Mouse (Mus musculus) spleen, adult 12 weeks (tissue): ENCODE measurements around the gene Gpc6.

Source experiments
- DNase-seq: peaks from one replicate; pipeline ENCODE4 v3.0.0; 2022; ENCODE audit warnings: low spot score

Gene Gpc6

GRCm38 (mm10) chr14:117061527-117061926 is 136.4 kb downstream of the Gpc6 start:
- DNase-seq, result no peak

DNA sequence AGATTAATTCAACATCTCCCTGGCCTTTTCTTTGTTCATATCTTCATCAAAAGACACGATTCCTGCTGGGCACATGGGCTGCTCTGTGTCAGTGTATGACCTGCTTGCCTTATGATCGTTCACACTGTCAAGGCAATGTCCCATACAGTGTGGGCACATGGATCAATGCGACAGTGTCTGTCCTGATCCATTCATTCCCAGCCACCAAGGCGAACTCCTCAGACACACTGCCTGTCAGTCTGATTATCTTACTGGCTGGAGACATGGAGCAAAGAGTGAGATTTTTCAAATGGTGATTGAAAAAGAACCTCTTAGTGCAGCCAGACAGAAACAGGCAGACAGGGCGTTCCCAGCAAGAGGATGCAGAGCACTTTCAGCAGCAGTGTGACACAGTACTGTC is 143.1 kb downstream of the Gpc6 start:
- DNase-seq, result no peak

DNA sequence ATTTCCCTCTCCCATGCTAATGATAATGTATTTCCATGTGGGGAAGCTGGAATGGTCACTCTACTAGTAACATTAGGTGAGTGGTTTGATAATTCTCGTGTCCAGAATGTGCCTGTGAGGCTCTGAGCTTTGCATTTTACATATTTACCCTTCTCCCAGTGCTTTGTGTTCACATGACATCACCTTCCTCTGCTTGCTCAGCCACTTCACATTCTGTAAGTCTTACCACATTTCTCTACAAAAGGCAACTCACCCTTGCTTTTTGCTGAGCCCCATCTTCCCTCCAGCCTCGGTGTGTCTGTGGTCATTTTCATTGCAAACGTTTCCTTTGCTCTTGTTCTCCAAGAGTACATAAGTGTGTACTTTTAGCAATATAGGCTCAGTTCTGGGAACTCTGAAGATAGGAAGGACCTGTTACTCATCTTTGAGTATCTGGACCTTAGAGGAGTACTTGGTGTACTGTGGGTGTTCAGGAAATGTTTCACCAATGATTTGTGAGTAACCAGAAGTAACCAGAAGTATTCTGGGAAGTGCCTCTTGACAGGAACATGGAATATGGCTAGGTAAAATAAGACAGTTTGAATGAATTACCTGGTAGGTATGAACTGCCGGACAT is 145.5 kb downstream of the Gpc6 start:
- DNase-seq, result no peak

DNA sequence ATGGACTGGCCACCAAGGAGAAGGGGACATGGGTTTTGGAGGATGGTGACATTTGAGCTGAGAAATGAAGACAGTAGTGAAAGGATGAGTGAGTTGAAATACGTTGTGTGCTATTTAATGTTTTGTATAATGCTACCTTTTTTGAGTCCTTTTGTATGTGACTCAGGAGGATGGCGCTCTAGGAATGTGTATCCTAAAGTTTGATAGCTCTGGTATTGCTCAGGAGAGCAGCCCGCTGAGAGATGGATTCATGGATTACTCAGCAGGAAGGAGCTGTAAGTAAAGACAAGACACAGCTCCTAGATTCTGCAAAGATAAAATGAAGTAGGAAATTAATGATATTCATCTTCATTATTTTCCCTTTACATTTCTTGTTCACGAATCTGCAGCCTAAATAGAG is 168.5 kb downstream of the Gpc6 start:
- DNase-seq, result no peak

GRCm38 (mm10) chr14:117106900-117107299 is 181.8 kb downstream of the Gpc6 start:
- DNase-seq, result no peak

- no peak for DNase-seq
These were observed 188.0 kb downstream of the Gpc6 start for GRCm38 (mm10) chr14:117113153-117113552.

- DNase-seq, result no peak
These were observed 196.9 kb downstream of the Gpc6 start for GRCm38 (mm10) chr14:117122036-117122435.

- no peak for DNase-seq
These were observed 205.2 kb downstream of the Gpc6 start for GRCm38 (mm10) chr14:117130334-117130733.

DNA sequence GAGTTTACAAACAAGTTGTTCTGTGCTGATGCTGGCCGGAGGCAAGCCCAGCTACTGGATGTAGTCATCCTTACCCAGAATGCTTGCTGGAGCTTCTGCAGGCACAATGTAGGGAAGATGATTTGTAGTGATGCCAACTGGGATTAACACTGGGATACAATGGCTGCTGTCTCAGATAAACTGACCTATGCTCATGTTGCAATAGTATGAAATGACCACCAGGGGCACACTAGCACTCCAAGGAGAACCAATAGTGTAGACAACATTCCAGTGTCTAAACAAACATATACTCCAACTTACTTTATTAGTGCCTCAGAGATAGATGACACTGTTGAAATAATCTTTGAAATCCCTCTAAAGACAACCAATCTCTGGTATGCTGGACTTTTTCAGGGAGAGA is 206.2 kb downstream of the Gpc6 start:
- no peak for DNase-seq

- no peak for DNase-seq
These were observed 216.1 kb downstream of the Gpc6 start for GRCm38 (mm10) chr14:117141077-117141848.

GRCm38 (mm10) chr14:117146089-117146488 is 221.0 kb downstream of the Gpc6 start:
- no peak for DNase-seq

DNA sequence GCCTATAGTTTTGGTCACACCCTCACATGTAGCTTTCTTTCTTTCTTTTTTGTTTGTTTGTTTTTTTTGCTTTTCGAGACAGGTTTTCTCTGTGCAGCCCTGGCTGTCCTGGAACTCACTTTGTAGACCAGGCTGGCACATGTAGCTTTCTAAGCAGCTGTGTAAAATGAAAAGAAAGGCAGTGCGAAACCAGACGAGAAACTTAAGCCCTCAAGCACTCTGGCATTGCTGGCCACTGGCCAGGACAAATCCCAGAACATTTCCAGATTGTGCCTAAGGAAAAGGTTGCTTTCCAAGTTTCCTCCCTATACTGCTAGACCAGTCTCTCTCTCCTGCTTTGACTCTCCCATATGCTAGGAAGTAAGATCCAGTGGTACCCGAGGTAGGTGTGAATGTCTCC is 221.6 kb downstream of the Gpc6 start:
- DNase-seq, result no peak

- DNase-seq, result no peak
These were observed 226.5 kb downstream of the Gpc6 start for GRCm38 (mm10) chr14:117151621-117152020.

- no peak for DNase-seq
These were observed 230.9 kb downstream of the Gpc6 start for GRCm38 (mm10) chr14:117155884-117156465.

DNA sequence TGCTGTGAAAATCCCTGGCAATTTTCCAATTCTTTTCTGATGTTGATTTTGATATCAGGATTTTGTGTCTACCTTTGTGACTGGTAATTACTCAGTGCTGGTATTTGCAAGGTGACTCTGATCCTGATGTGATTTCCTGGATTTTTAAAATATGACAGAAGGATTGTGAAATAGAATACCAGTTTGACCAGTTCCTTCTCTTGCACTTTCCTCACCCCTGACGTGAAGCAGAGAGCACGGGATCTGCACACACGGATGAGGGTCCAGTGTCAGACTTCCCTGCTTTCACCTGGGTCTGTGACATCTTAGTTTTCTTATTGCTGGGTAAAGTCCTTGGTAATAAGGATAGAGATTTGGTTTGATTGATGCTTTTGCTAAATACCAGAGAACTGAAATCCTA is 232.3 kb downstream of the Gpc6 start:
- DNase-seq, result no peak

DNA sequence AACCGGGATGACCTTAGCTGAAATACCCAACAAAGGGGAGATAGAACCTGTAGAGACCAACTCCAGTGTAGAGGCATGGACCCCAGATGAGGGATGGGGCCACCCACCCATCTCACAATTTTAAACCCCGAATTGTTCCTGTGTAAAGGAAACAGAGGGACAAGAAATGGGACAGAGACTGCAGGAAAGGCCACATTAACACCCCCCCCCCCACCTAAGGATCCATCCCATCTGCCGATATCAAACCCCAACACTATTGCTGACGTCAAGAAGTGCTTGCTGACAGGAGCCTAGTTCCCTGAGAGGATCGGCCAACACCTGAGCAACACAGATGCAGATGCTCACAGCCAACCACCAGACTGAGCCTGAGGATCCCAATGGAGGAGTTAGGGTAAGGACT is 241.2 kb downstream of the Gpc6 start:
- DNase-seq, result no peak

- no peak for DNase-seq
These were observed 268.2 kb downstream of the Gpc6 start for GRCm38 (mm10) chr14:117193364-117193763.

GRCm38 (mm10) chr14:117202012-117202411 is 276.9 kb downstream of the Gpc6 start:
- no peak for DNase-seq

DNA sequence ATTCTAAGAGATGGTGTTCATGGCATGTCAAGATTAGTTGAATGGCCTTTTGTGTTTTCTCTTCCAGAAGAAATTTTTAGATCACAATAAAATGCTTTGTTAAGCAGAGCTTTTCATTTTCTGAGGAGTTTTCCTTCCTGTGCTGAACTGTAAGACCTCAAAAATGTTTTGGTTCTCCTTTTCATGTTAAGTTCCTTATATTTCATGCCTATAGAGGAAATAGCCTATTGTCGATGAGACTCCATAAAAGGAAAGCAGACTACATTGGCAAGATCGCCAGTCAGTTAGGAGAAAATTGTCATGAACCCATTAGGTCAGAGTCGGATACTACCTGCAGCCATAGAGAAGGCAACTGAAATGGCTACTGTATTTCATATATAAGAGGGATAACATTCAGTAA is 278.8 kb downstream of the Gpc6 start:
- no peak for DNase-seq

DNA sequence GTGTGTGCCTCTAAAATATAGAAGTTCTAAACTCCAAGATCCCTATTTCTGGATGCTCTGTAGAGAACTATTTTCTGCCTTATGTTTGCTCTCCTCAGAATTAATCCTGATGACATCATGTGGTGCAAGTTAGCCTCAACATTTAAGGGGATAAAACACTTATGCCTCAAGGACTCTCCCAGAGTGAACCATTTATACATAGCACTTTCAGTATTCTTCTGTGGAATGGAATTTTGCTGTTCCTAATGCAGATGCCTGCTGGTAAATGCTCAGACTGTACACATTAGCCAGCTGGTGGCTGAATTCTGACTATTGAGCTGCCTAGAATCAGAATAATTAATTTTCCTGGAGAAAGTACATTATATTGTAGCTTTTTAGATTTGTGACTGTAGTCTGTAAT is 289.3 kb downstream of the Gpc6 start:
- no peak for DNase-seq

DNA sequence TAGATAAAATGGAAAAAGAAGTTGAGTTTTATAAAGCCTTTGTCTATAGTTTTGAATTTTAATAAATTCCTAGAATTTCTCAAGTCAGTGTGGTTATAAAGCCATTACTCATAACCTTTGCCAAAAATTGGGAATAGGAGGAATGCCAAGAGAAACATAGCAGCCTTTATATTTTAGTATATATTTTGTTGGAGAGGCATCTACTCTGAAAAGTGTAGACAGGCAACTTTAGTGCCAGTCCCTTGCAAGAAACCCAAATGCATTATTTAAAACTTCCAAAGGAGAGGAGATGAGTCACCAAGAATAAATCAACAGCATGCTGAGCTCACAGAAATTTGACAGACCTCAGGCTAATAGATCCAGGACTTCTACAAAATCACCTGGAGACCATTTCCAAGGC is 301.8 kb downstream of the Gpc6 start:
- no peak for DNase-seq

- no peak for DNase-seq
These were observed 305.4 kb downstream of the Gpc6 start for GRCm38 (mm10) chr14:117230476-117230875.

- no peak for DNase-seq
These were observed 313.1 kb downstream of the Gpc6 start for GRCm38 (mm10) chr14:117238226-117238625.
